Mouse (Mus musculus) regulatory T cell (primary cell): ENCODE data around the gene Tango6.

Experiments
- in situ Hi-C: fragments of 300-600 bp; cut with MboI, MseI; formaldehyde crosslinking; loops from one replicate; pipeline ENCODE4 v1.15.1; 2025; ENCODE audit warnings: high pct_unique_total_duplicates

Gene Tango6

GRCm38 (mm10) chr8:106697748-106698248, 14.9 kb downstream of the Tango6 start:
- in situ Hi-C loops, result no loop called here

GRCm38 (mm10) chr8:106699588-106699987, 16.7 kb downstream of the Tango6 start:
- in situ Hi-C loops, result no loop called here

- in situ Hi-C loops, result loop anchor here (25.0 kb wide), 1 partner anchor 312 kb away; no protein-coding TSS in a partner anchor
Observed at GRCm38 (mm10) chr8:106700131-106700530, 17.3 kb downstream of the Tango6 start.

- in situ Hi-C loops, result loop anchor here (25.0 kb wide), 1 partner anchor 311 kb away; no protein-coding TSS in a partner anchor
Observed at GRCm38 (mm10) chr8:106701360-106701759, 18.5 kb downstream of the Tango6 start.

GRCm38 (mm10) chr8:106704199-106704900, 21.5 kb downstream of the Tango6 start:
- in situ Hi-C loops, result loop anchor here (25.0 kb wide), 1 partner anchor 308 kb away; no protein-coding TSS in a partner anchor

GRCm38 (mm10) chr8:106704901-106705321, 22.0 kb downstream of the Tango6 start:
- in situ Hi-C loops, result loop anchor here (5.0 to 25.0 kb wide), 2 partner anchors 172 to 307 kb away; no protein-coding TSS in a partner anchor

- in situ Hi-C loops, result loop anchor here (5.0 to 25.0 kb wide), 2 partner anchors 171 to 306 kb away; no protein-coding TSS in a partner anchor
Observed at GRCm38 (mm10) chr8:106706194-106706593, 23.3 kb downstream of the Tango6 start.

GRCm38 (mm10) chr8:106710002-106710401, 27.1 kb downstream of the Tango6 start:
- in situ Hi-C loops, result loop anchor here (25.0 kb wide), 1 partner anchor 302 kb away; no protein-coding TSS in a partner anchor

- in situ Hi-C loops, result loop anchor here (25.0 kb wide), 1 partner anchor 300 kb away; no protein-coding TSS in a partner anchor
Observed at GRCm38 (mm10) chr8:106712487-106712886, 29.6 kb downstream of the Tango6 start.

- in situ Hi-C loops, result loop anchor here (25.0 kb wide), 1 partner anchor 298 kb away; no protein-coding TSS in a partner anchor
Observed at GRCm38 (mm10) chr8:106714297-106714696, 31.4 kb downstream of the Tango6 start.

GRCm38 (mm10) chr8:106718091-106718500, 35.2 kb downstream of the Tango6 start:
- in situ Hi-C loops, result loop anchor here (25.0 kb wide), 1 partner anchor 294 kb away; no protein-coding TSS in a partner anchor

GRCm38 (mm10) chr8:106720921-106721320, 38.1 kb downstream of the Tango6 start:
- in situ Hi-C loops, result loop anchor here (25.0 kb wide), 1 partner anchor 291 kb away; no protein-coding TSS in a partner anchor

- in situ Hi-C loops, result loop anchor here (25.0 kb wide), 1 partner anchor 290 kb away; no protein-coding TSS in a partner anchor
Observed at GRCm38 (mm10) chr8:106722453-106722852, 39.6 kb downstream of the Tango6 start.

GRCm38 (mm10) chr8:106723921-106724320, 41.1 kb downstream of the Tango6 start:
- in situ Hi-C loops, result loop anchor here (25.0 kb wide), 1 partner anchor 288 kb away; no protein-coding TSS in a partner anchor

- in situ Hi-C loops, result no loop called here
Observed at GRCm38 (mm10) chr8:106726551-106726950, 43.7 kb downstream of the Tango6 start.

- in situ Hi-C loops, result no loop called here
Observed at GRCm38 (mm10) chr8:106727241-106727835, 44.5 kb downstream of the Tango6 start.

- in situ Hi-C loops, result no loop called here
Observed at GRCm38 (mm10) chr8:106727889-106728288, 45.0 kb downstream of the Tango6 start.

GRCm38 (mm10) chr8:106732921-106733320, 50.1 kb downstream of the Tango6 start:
- in situ Hi-C loops, result no loop called here

GRCm38 (mm10) chr8:106733703-106734102, 50.8 kb downstream of the Tango6 start:
- in situ Hi-C loops, result no loop called here

- in situ Hi-C loops, result no loop called here
Observed at GRCm38 (mm10) chr8:106734222-106734621, 51.4 kb downstream of the Tango6 start.

- in situ Hi-C loops, result no loop called here
Observed at GRCm38 (mm10) chr8:106736861-106737662, 54.2 kb downstream of the Tango6 start.
